ENCODE assay signal across 21 mouse cellular contexts in the genomic region with DNA sequence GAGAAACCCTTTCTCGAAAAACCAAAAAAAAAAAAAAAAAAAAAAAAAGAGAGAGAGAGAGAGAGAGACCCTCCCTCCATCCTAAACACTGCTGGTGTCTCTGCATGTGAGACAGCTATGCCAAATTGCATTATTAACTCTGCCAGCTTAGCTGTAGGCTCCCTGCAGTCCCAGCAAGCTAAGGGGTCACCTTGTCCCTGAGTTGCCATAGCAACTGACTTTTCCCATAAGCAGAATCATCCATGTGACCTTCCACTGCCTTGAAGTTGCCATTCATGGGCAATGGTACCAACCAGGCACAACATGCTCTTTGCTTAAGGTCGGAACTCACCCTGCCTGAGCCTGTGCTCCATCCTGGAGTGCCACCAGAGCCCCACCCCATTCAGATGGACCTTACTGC. TPM values are rescaled to one million over a fixed set of nuclear protein-coding genes. Genes with fewer than 3 reads are reported as not detected.
A peak's percentile ranks its signal among the peaks of the same experiment; 100 is the strongest.
DNase-seq lines count a peak whose midpoint lies in the region; ATAC-seq and TF ChIP-seq lines count a peak whose summit lies in the region.
"Had no signal": no experiment of that assay in that cellular context is flagged by ENCODE, and none has a peak within 500 bp of the region (broad histone marks: within the 10 kb centered on the region; RNA-seq: fewer than 3 reads in every experiment).

No protein-coding gene starts in this region.

- no peak for TF ChIP-seq CTCF in hindbrain, postnatal 0 days (IDR thresholded peaks at IDR 0.05; ENCODE audit: low read depth)
- no peak for TF ChIP-seq CTCF in brain, embryonic 14.5 days (IDR thresholded peaks at IDR 0.05; ENCODE audit: borderline replicate concordance, extremely low read depth, insufficient read depth, insufficient read length)

- DNase-seq in forebrain, embryonic 14.5 days (ENCODE audit: low spot score) = peak; percentile 24
- peak; percentile 74 for DNase-seq in hindbrain, postnatal 0 days (ENCODE audit: low spot score)
- DNase-seq in midbrain, embryonic 11.5 days (ENCODE audit: low spot score, missing footprints) = no peak
- DNase-seq in brain, embryonic 14.5 days (ENCODE audit: low read depth) = peak; percentile 57
- DNase-seq: adrenal gland, postnatal 14 days; B cell, adult 2 months; cerebellum, adult 2 months; cerebellum, postnatal 10 days; gastrocnemius, postnatal 36 days; heart, adult 11 months; heart, postnatal 10 days; heart, postnatal 4 days had no signal

- 71% methylated on average over 2 of the region's 2 CpGs for WGBS in forebrain, embryonic 14.5 days
- 71% methylated on average over 2 of the region's 2 CpGs for WGBS in forebrain, embryonic 16.5 days
- 46% methylated on average over 2 of the region's 2 CpGs for WGBS in hindbrain, postnatal 0 days
- WGBS in hindbrain, embryonic 12.5 days = 86% methylated on average over 1 of the region's 2 CpGs
- WGBS in midbrain, embryonic 16.5 days = 57% methylated on average over 1 of the region's 2 CpGs
- 94% methylated on average over 2 of the region's 2 CpGs for WGBS in midbrain, embryonic 11.5 days

- H3K9me3 ChIP-seq in forebrain, embryonic 14.5 days (replicated peaks; ENCODE audit: control insufficient read depth, low read length) = no peaks in the 10 kb centered on the region
- no peaks in the 10 kb centered on the region for H3K9me3 ChIP-seq in forebrain, embryonic 16.5 days (ENCODE audit: control insufficient read depth, low read length)
- H3K9me3 ChIP-seq in hindbrain, postnatal 0 days (ENCODE audit: low read length) = no peaks in the 10 kb centered on the region
- H3K9me3 ChIP-seq in hindbrain, embryonic 12.5 days (replicated peaks) = no peaks in the 10 kb centered on the region
- no peaks in the 10 kb centered on the region for H3K9me3 ChIP-seq in midbrain, embryonic 16.5 days (replicated peaks; ENCODE audit: control insufficient read depth, low read length, poor library complexity, severe bottlenecking)
- no peaks in the 10 kb centered on the region for H3K9me3 ChIP-seq in midbrain, embryonic 11.5 days (ENCODE audit: control insufficient read depth, low read length)
- H3K9me3 ChIP-seq: embryonic facial prominence, embryonic 10.5 days; forebrain, embryonic 13.5 days; heart, embryonic 10.5 days had no signal

- TF ChIP-seq POLR2A in brain, embryonic 14.5 days (IDR thresholded peaks at IDR 0.05; ENCODE audit: borderline replicate concordance, extremely low read depth, insufficient read depth, insufficient read length, poor library complexity, severe bottlenecking) = no peak

- H3K4me3 ChIP-seq in forebrain, embryonic 14.5 days (ENCODE audit: low read depth, low read length) = no peak overlapping the region
- H3K4me3 ChIP-seq in forebrain, embryonic 16.5 days (replicated peaks; ENCODE audit: low read length) = no peak overlapping the region
- H3K4me3 ChIP-seq in hindbrain, postnatal 0 days (ENCODE audit: low read length) = no peak overlapping the region
- no peak overlapping the region for H3K4me3 ChIP-seq in hindbrain, embryonic 12.5 days
- no peak overlapping the region for H3K4me3 ChIP-seq in midbrain, embryonic 16.5 days (ENCODE audit: low read depth, low read length)
- no peak overlapping the region for H3K4me3 ChIP-seq in midbrain, embryonic 11.5 days (ENCODE audit: low read depth, low read length)
- H3K4me3 ChIP-seq: embryonic facial prominence, embryonic 10.5 days; forebrain, embryonic 13.5 days; heart, embryonic 10.5 days had no signal

- no peak overlapping the region for H3K4me2 ChIP-seq in forebrain, embryonic 14.5 days (ENCODE audit: low read length)
- no peak overlapping the region for H3K4me2 ChIP-seq in forebrain, embryonic 16.5 days (ENCODE audit: low read length)
- H3K4me2 ChIP-seq in hindbrain, postnatal 0 days (ENCODE audit: low read depth, low read length) = no peak overlapping the region
- H3K4me2 ChIP-seq in hindbrain, embryonic 12.5 days (replicated peaks) = no peak overlapping the region
- no peak overlapping the region for H3K4me2 ChIP-seq in midbrain, embryonic 16.5 days (ENCODE audit: low read length)
- H3K4me2 ChIP-seq in midbrain, embryonic 11.5 days = no peak overlapping the region
- H3K4me2 ChIP-seq: forebrain, embryonic 13.5 days had no signal

- no peak overlapping the region for H3K27ac ChIP-seq in forebrain, embryonic 14.5 days (ENCODE audit: low read depth, low read length)
- no peak overlapping the region for H3K27ac ChIP-seq in forebrain, embryonic 16.5 days (ENCODE audit: low read length)
- H3K27ac ChIP-seq in hindbrain, postnatal 0 days = peak overlapping the region; percentile 64
- H3K27ac ChIP-seq in hindbrain, embryonic 12.5 days = no peak overlapping the region
- peak overlapping the region; percentile 65 for H3K27ac ChIP-seq in midbrain, embryonic 16.5 days (ENCODE audit: low read length)
- H3K27ac ChIP-seq in midbrain, embryonic 11.5 days (ENCODE audit: low read depth, low read length) = no peak overlapping the region
- H3K27ac ChIP-seq: embryonic facial prominence, embryonic 10.5 days; forebrain, embryonic 13.5 days; heart, embryonic 10.5 days had no signal

- peaks cover 6% of the 10 kb centered on the region; the same call in 1 of the 2 replicates for H3K4me1 ChIP-seq in forebrain, embryonic 14.5 days (ENCODE audit: control insufficient read depth, insufficient read depth, low read length)
- H3K4me1 ChIP-seq in forebrain, embryonic 16.5 days (replicated peaks; ENCODE audit: control insufficient read depth, insufficient read depth, low read length) = peaks cover 4% of the 10 kb centered on the region
- no peaks in the 10 kb centered on the region; the same call in 1 of the 2 replicates for H3K4me1 ChIP-seq in hindbrain, postnatal 0 days (ENCODE audit: insufficient read depth, low read length)
- peaks cover 7% of the 10 kb centered on the region for H3K4me1 ChIP-seq in hindbrain, embryonic 12.5 days
- H3K4me1 ChIP-seq in midbrain, embryonic 16.5 days (ENCODE audit: control insufficient read depth, insufficient read depth, low read length) = peaks cover 4% of the 10 kb centered on the region; the same call in 1 of the 2 replicates
- peaks cover 9% of the 10 kb centered on the region for H3K4me1 ChIP-seq in midbrain, embryonic 11.5 days (ENCODE audit: control insufficient read depth, insufficient read depth, low read length)

- no peak overlapping the region for H3K9ac ChIP-seq in forebrain, embryonic 14.5 days (ENCODE audit: low read length)
- no peak overlapping the region for H3K9ac ChIP-seq in forebrain, embryonic 16.5 days (replicated peaks; ENCODE audit: low read depth, low read length)
- no peak overlapping the region for H3K9ac ChIP-seq in hindbrain, postnatal 0 days (replicated peaks; ENCODE audit: low read length)
- H3K9ac ChIP-seq in hindbrain, embryonic 12.5 days = no peak overlapping the region
- H3K9ac ChIP-seq in midbrain, embryonic 16.5 days (ENCODE audit: low read depth, low read length) = no peak overlapping the region
- H3K9ac ChIP-seq in midbrain, embryonic 11.5 days (ENCODE audit: low read length) = no peak overlapping the region
- H3K9ac ChIP-seq: forebrain, embryonic 13.5 days had no signal

- H3K27me3 ChIP-seq in forebrain, embryonic 14.5 days (replicated peaks; ENCODE audit: control insufficient read depth, insufficient read depth, low read length) = no peaks in the 10 kb centered on the region
- no peaks in the 10 kb centered on the region for H3K27me3 ChIP-seq in forebrain, embryonic 16.5 days (replicated peaks; ENCODE audit: control insufficient read depth, insufficient read depth, low read length)
- no peaks in the 10 kb centered on the region for H3K27me3 ChIP-seq in hindbrain, postnatal 0 days (ENCODE audit: insufficient read depth, low read length)
- no peaks in the 10 kb centered on the region for H3K27me3 ChIP-seq in hindbrain, embryonic 12.5 days
- no peaks in the 10 kb centered on the region for H3K27me3 ChIP-seq in midbrain, embryonic 16.5 days (ENCODE audit: control insufficient read depth, insufficient read depth, low read depth, low read length)
- H3K27me3 ChIP-seq in midbrain, embryonic 11.5 days (ENCODE audit: control insufficient read depth, insufficient read depth, low read length) = no peaks in the 10 kb centered on the region
- H3K27me3 ChIP-seq: forebrain, embryonic 13.5 days had no signal

- ATAC-seq in forebrain, embryonic 14.5 days = no peak
- ATAC-seq in forebrain, embryonic 16.5 days = no peak
- no peak for ATAC-seq in hindbrain, postnatal 0 days
- ATAC-seq in hindbrain, embryonic 12.5 days (ENCODE audit: low FRiP score) = no peak
- ATAC-seq in midbrain, embryonic 16.5 days = no peak
- ATAC-seq in midbrain, embryonic 11.5 days (ENCODE audit: low FRiP score) = no peak
- ATAC-seq in inflammation-experienced regulatory T-cells, adult 6 months = no peak
- ATAC-seq: activated CD4-positive, CD25-positive, alpha-beta regulatory T cell, adult 4 months; forebrain, embryonic 13.5 days had no signal

- no peaks in the 10 kb centered on the region for H3K36me3 ChIP-seq in forebrain, embryonic 14.5 days (ENCODE audit: control insufficient read depth, insufficient read depth, low read length)
- no peaks in the 10 kb centered on the region for H3K36me3 ChIP-seq in forebrain, embryonic 16.5 days (ENCODE audit: control insufficient read depth, insufficient read depth)
- no peaks in the 10 kb centered on the region for H3K36me3 ChIP-seq in hindbrain, postnatal 0 days (ENCODE audit: insufficient read depth, low read length)
- H3K36me3 ChIP-seq in hindbrain, embryonic 12.5 days = no peaks in the 10 kb centered on the region
- H3K36me3 ChIP-seq in midbrain, embryonic 16.5 days (ENCODE audit: control insufficient read depth, insufficient read depth, low read length) = no peaks in the 10 kb centered on the region
- H3K36me3 ChIP-seq in midbrain, embryonic 11.5 days (ENCODE audit: control insufficient read depth, insufficient read depth, low read length) = no peaks in the 10 kb centered on the region
- H3K36me3 ChIP-seq: heart, embryonic 10.5 days had no signal

RNA-seq across cellular contexts. Expression of a gene that starts 5.0 kb away (rescaled TPM):
- polyA plus RNA-seq in forebrain, embryonic 14.5 days (2014; fragmentation: Nextera tagmentation; extraction: Ambion mirVana) = 7.1 and 8.7 TPM in 2 replicates
- polyA plus RNA-seq in forebrain, embryonic 16.5 days (2015; fragmentation: Nextera tagmentation; extraction: Ambion mirVana) = 15.8 and 20.2 TPM in 2 replicates
- 19.7 and 20.6 TPM in 2 replicates for total RNA-seq in hindbrain, postnatal 0 days (2014; rRNA removed)
- 12.6 and 12.8 TPM in 2 replicates for polyA plus RNA-seq in hindbrain, postnatal 0 days (2015; fragmentation: Nextera tagmentation; extraction: Ambion mirVana)
- polyA plus RNA-seq in hindbrain, embryonic 12.5 days (2016; fragmentation: Nextera tagmentation; extraction: Ambion mirVana) = 17.1 and 19.9 TPM in 2 replicates
- polyA plus RNA-seq in midbrain, embryonic 16.5 days (2015; fragmentation: Nextera tagmentation; extraction: Ambion mirVana) = 17.7 and 18.8 TPM in 2 replicates
- polyA plus RNA-seq in midbrain, embryonic 11.5 days (2014; fragmentation: Nextera tagmentation; extraction: Ambion mirVana) = 8.7 and 9.0 TPM in 2 replicates
- 20.0 and 23.4 TPM in 2 replicates for polyA plus RNA-seq in brain, embryonic 14.5 days (2012; rRNA removed)
- 10 to 100 TPM; 14.3 to 24.4 (median 22.5) TPM for polyA plus RNA-seq in inflammation-experienced regulatory T-cells, adult 6 months (2017; shearing (Covaris generic))

RNA-seq across cellular contexts. Expression of a gene that starts 46.6 kb away (rescaled TPM):
- polyA plus RNA-seq in forebrain, embryonic 14.5 days (2014; fragmentation: Nextera tagmentation; extraction: Ambion mirVana) = 21.9 and 24.8 TPM in 2 replicates
- polyA plus RNA-seq in forebrain, embryonic 16.5 days (2015; fragmentation: Nextera tagmentation; extraction: Ambion mirVana) = 32.1 and 35.2 TPM in 2 replicates
- 42.9 and 48.3 TPM in 2 replicates for total RNA-seq in hindbrain, postnatal 0 days (2014; rRNA removed)
- 15.7 and 19.5 TPM in 2 replicates for polyA plus RNA-seq in hindbrain, postnatal 0 days (2015; fragmentation: Nextera tagmentation; extraction: Ambion mirVana)
- 29.0 and 33.5 TPM in 2 replicates for polyA plus RNA-seq in hindbrain, embryonic 12.5 days (2016; fragmentation: Nextera tagmentation; extraction: Ambion mirVana)
- 25.1 and 26.7 TPM in 2 replicates for polyA plus RNA-seq in midbrain, embryonic 16.5 days (2015; fragmentation: Nextera tagmentation; extraction: Ambion mirVana)
- polyA plus RNA-seq in midbrain, embryonic 11.5 days (2014; fragmentation: Nextera tagmentation; extraction: Ambion mirVana) = 12.3 and 12.8 TPM in 2 replicates
- polyA plus RNA-seq in brain, embryonic 14.5 days (2012; rRNA removed) = 35.9 and 36.8 TPM in 2 replicates
- polyA plus RNA-seq in inflammation-experienced regulatory T-cells, adult 6 months (2017; shearing (Covaris generic)) = 10 to 100 TPM; 33.8 to 51.6 (median 41.7) TPM

RNA-seq across cellular contexts. Expression of a gene that starts 47.3 kb away (rescaled TPM):
- 0.11 TPM in 2 replicates for polyA plus RNA-seq in forebrain, embryonic 14.5 days (2014; fragmentation: Nextera tagmentation; extraction: Ambion mirVana)
- polyA plus RNA-seq in forebrain, embryonic 16.5 days (2015; fragmentation: Nextera tagmentation; extraction: Ambion mirVana) = 0.14 and 0.35 TPM in 2 replicates
- total RNA-seq in hindbrain, postnatal 0 days (2014; rRNA removed) = 0.31 and 1.2 TPM in 2 replicates
- polyA plus RNA-seq in hindbrain, postnatal 0 days (2015; fragmentation: Nextera tagmentation; extraction: Ambion mirVana) = 0.20 and 0.47 TPM in 2 replicates
- 0.43 and 0.48 TPM in 2 replicates for polyA plus RNA-seq in hindbrain, embryonic 12.5 days (2016; fragmentation: Nextera tagmentation; extraction: Ambion mirVana)
- 0.10 and 0.15 TPM in 2 replicates for polyA plus RNA-seq in midbrain, embryonic 16.5 days (2015; fragmentation: Nextera tagmentation; extraction: Ambion mirVana)
- 0.23 and 0.40 TPM in 2 replicates for polyA plus RNA-seq in midbrain, embryonic 11.5 days (2014; fragmentation: Nextera tagmentation; extraction: Ambion mirVana)
- 0.10 and 0.45 TPM in 2 replicates for polyA plus RNA-seq in brain, embryonic 14.5 days (2012; rRNA removed)
- polyA plus RNA-seq in inflammation-experienced regulatory T-cells, adult 6 months (2017; shearing (Covaris generic)) = under 1 TPM in 2 of 3 experiments, not detected in 1; 0.28 to 0.29 TPM
- total RNA-seq: MEL had no signal

Comparison
In these comparisons a context has a peak if more than half of its experiments do, and no peak if none do; other contexts are left out.
1. H3K27ac ChIP-seq: peak in hindbrain, postnatal 0 days (single experiment) and midbrain, embryonic 16.5 days (single experiment); none in forebrain, embryonic 14.5 days (single experiment), forebrain, embryonic 16.5 days (single experiment), hindbrain, embryonic 12.5 days (single experiment) and midbrain, embryonic 11.5 days (single experiment).